Mouse (Mus musculus) megakaryocyte, embryonic 14.5 days (primary cell): ENCODE data around the gene H1foo. TPM values are rescaled to one million over a fixed set of nuclear protein-coding genes. Genes with fewer than 3 reads are reported as not detected.

Experiments
- H3K27me3 ChIP-seq: replicated peaks from 2 replicates; pipeline ENCODE3; 2012; ENCODE audit warnings: inconsistent platforms
- H3K36me3 ChIP-seq: replicated peaks from 2 replicates; pipeline ENCODE3; 2012; ENCODE audit warnings: low read length, inconsistent platforms, mixed read lengths
- H3K4me1 ChIP-seq: 2 replicates; pipeline ENCODE4 v1.6.1; 2012; ENCODE audit warnings: inconsistent platforms
- H3K4me3 ChIP-seq: replicated peaks from 2 replicates; pipeline ENCODE3; 2012; ENCODE audit warnings: moderate library complexity, mild to moderate bottlenecking, inconsistent platforms
- H3K9me3 ChIP-seq: 2 replicates; pipeline ENCODE4 v1.6.1; 2012; ENCODE audit warnings: inconsistent platforms
- FLI1 ChIP-seq: IDR thresholded peaks from 2 replicates; pipeline ENCODE4 v1.6.1; 2012; ENCODE audit warnings: low read length, inconsistent platforms, mixed read lengths
- GATA1 ChIP-seq: IDR thresholded peaks from 3 replicates; pipeline ENCODE4 v1.6.1; 2012; ENCODE audit warnings: mixed read lengths, low read length, inconsistent platforms, borderline replicate concordance
- polyA plus RNA-seq: library from polyadenylated mRNA; stranded (reverse); fragments of >175 nt; gene quantifications from 2 replicates; pipeline ENCODE4 v1.2.3, GENCODE M21; 2012; ENCODE audit warnings: low replicate concordance; ENCODE audit not compliant: insufficient read depth

The H1foo gene
- polyA plus RNA-seq, 1 experiment: not detected

GRCm38 (mm10) chr6:115957681-115958080, 12.9 kb downstream of the H1foo start:
- H3K36me3 ChIP-seq: peaks cover 72% of the 10 kb centered on the region
- H3K9me3 ChIP-seq: no peaks in the 10 kb centered on the region
- TF ChIP-seq FLI1: no peak
- TF ChIP-seq GATA1: no peak
- peaks cover 28% of the 10 kb centered on the region for H3K27me3 ChIP-seq
- no peak overlapping the region for H3K4me3 ChIP-seq
- H3K4me1 ChIP-seq: peaks cover 31% of the 10 kb centered on the region

- no peak for TF ChIP-seq FLI1
- no peak for TF ChIP-seq GATA1
- H3K4me3 ChIP-seq: no peak overlapping the region
- H3K9me3 ChIP-seq: no peaks in the 10 kb centered on the region
- H3K4me1 ChIP-seq: peaks cover 31% of the 10 kb centered on the region
- peaks cover 26% of the 10 kb centered on the region for H3K27me3 ChIP-seq
- peaks cover 79% of the 10 kb centered on the region for H3K36me3 ChIP-seq
Measured at GRCm38 (mm10) chr6:115958445-115958844, 13.7 kb downstream of the H1foo start.

- peaks cover 87% of the 10 kb centered on the region for H3K36me3 ChIP-seq
- TF ChIP-seq GATA1: no peak
- no peak for TF ChIP-seq FLI1
- H3K4me1 ChIP-seq: peaks cover 26% of the 10 kb centered on the region
- no peak overlapping the region for H3K4me3 ChIP-seq
- H3K27me3 ChIP-seq: peaks cover 31% of the 10 kb centered on the region
- no peaks in the 10 kb centered on the region for H3K9me3 ChIP-seq
Measured at GRCm38 (mm10) chr6:115959151-115959691, 14.5 kb downstream of the H1foo start.

GRCm38 (mm10) chr6:115960322-115960721, 15.6 kb downstream of the H1foo start:
- Histone ChIP-seq H3K9me3 (no peaks in the 10 kb centered on the region), H3K27me3 (peaks cover 29% of the 10 kb centered on the region), H3K4me3 (no peak overlapping the region), H3K4me1 (peaks cover 20% of the 10 kb centered on the region), H3K36me3 (peaks cover 84% of the 10 kb centered on the region)
- TF ChIP-seq GATA1: no peak
- TF ChIP-seq FLI1: no peak

DNA sequence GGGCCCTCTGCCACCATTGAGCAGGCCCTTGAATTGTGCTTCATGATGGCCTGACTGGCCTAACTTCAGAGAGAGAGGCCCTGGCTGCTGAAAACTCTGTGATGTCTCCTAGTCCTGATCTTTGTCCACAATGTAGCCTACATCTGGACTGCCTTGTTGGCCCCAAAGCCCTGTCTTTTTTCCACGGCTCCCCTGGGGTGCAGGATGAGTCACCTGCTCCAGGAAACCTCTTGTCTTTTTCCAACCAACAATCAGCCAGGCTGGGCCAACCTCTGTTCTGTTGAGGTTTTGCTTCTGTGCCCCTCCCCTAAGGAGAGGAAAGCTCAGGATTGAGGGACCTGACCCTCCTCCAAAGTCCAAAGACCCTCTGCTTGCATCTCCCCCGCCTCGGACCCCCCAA, 17.0 kb downstream of the H1foo start:
- Histone ChIP-seq H3K4me1 (peaks cover 28% of the 10 kb centered on the region), H3K4me3 (no peak overlapping the region), H3K27me3 (peaks cover 30% of the 10 kb centered on the region), H3K9me3 (no peaks in the 10 kb centered on the region), H3K36me3 (peaks cover 83% of the 10 kb centered on the region)
- TF ChIP-seq FLI1 (no peak), GATA1 (no peak)

DNA sequence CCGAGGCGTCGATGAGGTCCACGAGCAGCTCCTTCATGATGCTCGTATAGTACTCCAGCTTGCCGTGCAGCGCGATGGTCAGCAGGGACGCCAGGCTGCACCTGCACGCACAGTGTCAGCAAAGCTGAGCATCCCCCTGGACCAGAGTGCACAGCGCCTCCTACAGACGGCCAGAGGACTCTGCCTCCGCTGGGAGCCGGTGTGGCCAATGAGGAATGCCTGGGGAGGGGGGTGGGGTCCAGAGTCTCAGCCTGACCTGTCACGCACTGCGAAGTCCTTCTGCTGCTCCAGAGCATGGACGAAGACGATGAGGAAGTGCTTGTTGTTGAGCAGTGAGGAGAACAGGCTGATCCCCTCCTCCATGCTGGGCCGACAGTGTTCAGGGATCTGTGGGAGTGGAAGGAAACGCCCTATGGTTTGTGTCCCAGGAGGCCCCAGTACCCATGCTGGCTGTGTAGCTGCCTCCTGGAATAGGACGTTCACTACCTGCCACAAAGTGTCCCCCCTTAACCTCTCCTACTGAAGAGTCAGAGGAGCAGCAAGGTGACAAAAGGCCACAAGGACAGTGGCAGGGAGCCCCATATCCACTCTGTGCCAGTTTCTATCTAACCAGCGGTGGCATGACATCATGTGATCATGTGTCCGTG, 17.8 kb downstream of the H1foo start:
- Histone ChIP-seq H3K4me3 (no peak overlapping the region), H3K27me3 (peaks cover 35% of the 10 kb centered on the region), H3K4me1 (peaks cover 23% of the 10 kb centered on the region; the same call in 1 of the 2 replicates), H3K36me3 (peaks cover 85% of the 10 kb centered on the region), H3K9me3 (no peaks in the 10 kb centered on the region)
- no peak for TF ChIP-seq FLI1
- no peak for TF ChIP-seq GATA1

GRCm38 (mm10) chr6:115963656-115964055, 18.9 kb downstream of the H1foo start:
- Histone ChIP-seq H3K9me3 (no peaks in the 10 kb centered on the region), H3K4me1 (peaks cover 26% of the 10 kb centered on the region), H3K4me3 (no peak overlapping the region), H3K36me3 (peaks cover 86% of the 10 kb centered on the region), H3K27me3 (peaks cover 42% of the 10 kb centered on the region)
- TF ChIP-seq FLI1: no peak

DNA sequence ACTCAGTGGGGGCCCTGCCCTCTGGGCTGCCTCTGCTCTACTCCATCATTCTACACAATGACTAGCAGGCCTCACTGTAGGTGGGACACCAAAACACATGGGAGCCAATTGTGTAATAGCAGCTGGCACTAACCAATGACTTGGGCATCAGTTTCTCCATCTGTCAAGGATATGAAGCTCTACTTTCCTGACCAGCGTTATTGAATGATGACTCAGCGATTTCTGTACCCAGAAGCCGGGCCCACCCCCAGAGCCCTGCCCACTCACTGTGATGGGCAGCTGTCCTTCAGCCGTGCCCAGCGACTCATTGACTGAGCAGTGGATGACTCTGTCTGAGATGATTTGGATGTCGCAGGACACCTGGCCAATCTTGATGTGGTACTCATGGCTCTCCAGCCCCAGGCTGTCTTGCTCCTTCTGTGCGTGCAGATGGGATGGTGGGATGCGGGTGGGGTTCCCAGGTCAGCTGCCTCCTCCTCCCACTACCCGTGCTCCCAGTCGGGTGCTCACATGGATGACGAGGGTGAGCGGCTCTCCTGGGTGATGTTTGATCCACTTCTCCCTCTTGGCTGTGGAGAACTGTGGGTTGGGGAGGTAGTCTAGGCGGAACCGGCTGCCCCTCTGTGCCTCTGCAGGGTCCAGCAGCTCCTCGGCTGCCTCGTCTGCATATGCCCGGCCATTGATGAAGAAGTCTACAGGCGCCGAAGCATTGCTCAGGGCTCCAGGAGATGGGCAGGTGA, 21.7 kb downstream of the H1foo start:
- Histone ChIP-seq H3K36me3 (peaks cover 83% of the 10 kb centered on the region), H3K9me3 (no peaks in the 10 kb centered on the region), H3K27me3 (peaks cover 40% of the 10 kb centered on the region), H3K4me1 (peaks cover 39% of the 10 kb centered on the region), H3K4me3 (no peak overlapping the region)
- TF ChIP-seq FLI1 (no peak), GATA1 (no peak)

- Histone ChIP-seq H3K9me3 (no peaks in the 10 kb centered on the region), H3K4me1 (peaks cover 45% of the 10 kb centered on the region), H3K36me3 (peaks cover 82% of the 10 kb centered on the region), H3K27me3 (peaks cover 44% of the 10 kb centered on the region), H3K4me3 (no peak overlapping the region)
- no peak for TF ChIP-seq FLI1
- no peak for TF ChIP-seq GATA1
Measured at GRCm38 (mm10) chr6:115967291-115967880, 22.6 kb downstream of the H1foo start.

GRCm38 (mm10) chr6:115968086-115968485, 23.3 kb downstream of the H1foo start:
- H3K4me1 ChIP-seq: peaks cover 50% of the 10 kb centered on the region
- no peak overlapping the region for H3K4me3 ChIP-seq
- TF ChIP-seq FLI1 (no peak), GATA1 (no peak)
- H3K27me3 ChIP-seq: peaks cover 47% of the 10 kb centered on the region
- H3K36me3 ChIP-seq: peaks cover 75% of the 10 kb centered on the region
- H3K9me3 ChIP-seq: no peaks in the 10 kb centered on the region
